Mouse (Mus musculus): Measurements from ENCODE around the gene Tuba4a.

Tuba4a gene

GRCm38 (mm10) chr1:75211141-75211708 lies 8.4 kb downstream of the Tuba4a start:
- no peak for TF ChIP-seq NANOG (IDR thresholded peaks at IDR 0.05; ENCODE audit: borderline replicate concordance, low read length)
- Histone ChIP-seq H3K4me3 (replicated peaks; ENCODE audit: low read length) (peak overlapping the region; percentile 95), H3K4me1 (replicated peaks; ENCODE audit: low read depth, low read length) (peaks cover 75% of the 10 kb centered on the region), H3K9me3 (ENCODE audit: low read length) (no peaks in the 10 kb centered on the region; the same call in 1 of the 2 replicates), H3K36me3 (ENCODE audit: insufficient read depth, low read length) (peaks cover 58% of the 10 kb centered on the region), H3K27me3 (ENCODE audit: insufficient read depth, low read length) (no peaks in the 10 kb centered on the region)

DNA sequence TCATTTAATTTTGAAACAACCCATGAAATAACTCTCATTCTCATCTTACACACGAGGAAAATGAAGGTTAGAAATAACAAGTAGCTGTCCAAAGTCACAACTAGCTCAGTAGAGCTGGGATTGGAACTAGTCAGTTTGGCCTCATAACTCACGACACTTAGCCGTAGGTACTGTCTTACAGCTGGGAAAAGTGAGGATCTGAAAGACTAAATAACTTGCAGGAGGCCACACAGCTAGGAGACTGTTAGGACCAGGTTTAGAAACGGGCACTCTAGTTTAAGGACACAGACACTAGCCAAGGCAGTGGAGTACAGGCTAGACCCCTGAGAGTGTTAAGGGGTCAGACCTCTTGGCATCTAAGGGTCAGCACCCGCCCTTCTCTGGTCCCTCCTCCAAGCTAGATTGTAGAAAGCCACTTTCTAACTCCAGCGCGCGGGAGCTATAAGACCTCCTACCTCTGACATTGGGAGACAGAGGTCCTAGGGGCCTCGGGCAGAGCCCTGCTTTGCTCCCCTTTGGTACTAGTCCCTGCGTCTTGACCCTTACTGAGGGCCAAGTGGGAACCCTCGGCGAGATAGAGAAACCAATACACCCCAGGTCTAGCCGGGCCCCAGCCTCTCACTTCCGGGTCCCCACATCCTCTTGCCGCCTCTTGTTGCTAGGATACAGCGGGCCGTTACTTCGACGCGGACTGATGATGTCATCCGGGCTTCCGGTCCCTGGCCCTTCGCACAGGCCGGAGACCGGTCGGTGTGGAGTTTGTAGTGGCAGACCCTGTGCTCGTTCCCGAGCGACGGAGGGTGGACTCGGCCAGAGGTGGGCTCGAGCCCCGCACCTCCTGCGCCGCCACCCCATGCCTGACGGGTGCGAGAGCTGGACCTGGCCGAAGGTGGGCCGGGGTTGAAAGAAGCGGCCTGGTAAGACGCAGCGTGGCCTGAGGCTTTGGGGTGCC lies 9.3 kb downstream of the Tuba4a start, which contains the start of the genes Glb1l and Stk16:
Glb1l (minus strand) TSS at position 678 of the 952 bp plus-strand sequence.
Stk16 (plus strand) TSS at position 703 of the 952 bp plus-strand sequence.
- Histone ChIP-seq H3K9me3 (ENCODE audit: low read length) (no peaks in the 10 kb centered on the region; the same call in 1 of the 2 replicates), H3K4me1 (replicated peaks; ENCODE audit: low read depth, low read length) (peaks cover 67% of the 10 kb centered on the region), H3K36me3 (ENCODE audit: insufficient read depth, low read length) (peaks cover 53% of the 10 kb centered on the region), H3K4me3 (replicated peaks; ENCODE audit: low read length) (peak within 1 kb of the TSS; percentile 95), H3K27me3 (ENCODE audit: insufficient read depth, low read length) (no peaks in the 10 kb centered on the region)
- TF ChIP-seq POU5F1 (IDR thresholded peaks at IDR 0.05; ENCODE audit: borderline replicate concordance, low read length) (no peak), NANOG (IDR thresholded peaks at IDR 0.05; ENCODE audit: borderline replicate concordance, low read length) (no peak), CTCF (conservative IDR thresholded peaks at IDR 0.05; ENCODE audit: low read length) (no peak)

- Histone ChIP-seq H3K9me3 (ENCODE audit: low read length) (no peaks in the 10 kb centered on the region; the same call in 1 of the 2 replicates), H3K4me3 (replicated peaks; ENCODE audit: low read length) (peak overlapping the region; percentile 78), H3K36me3 (ENCODE audit: insufficient read depth, low read length) (peaks cover 40% of the 10 kb centered on the region), H3K27me3 (ENCODE audit: insufficient read depth, low read length) (no peaks in the 10 kb centered on the region), H3K4me1 (replicated peaks; ENCODE audit: low read depth, low read length) (peaks cover 54% of the 10 kb centered on the region)
- TF ChIP-seq NANOG (IDR thresholded peaks at IDR 0.05; ENCODE audit: borderline replicate concordance, low read length), result no peak
- TF ChIP-seq CTCF (conservative IDR thresholded peaks at IDR 0.05; ENCODE audit: low read length), result no peak
- TF ChIP-seq POU5F1 (IDR thresholded peaks at IDR 0.05; ENCODE audit: borderline replicate concordance, low read length), result no peak
Measured at GRCm38 (mm10) chr1:75208967-75209678, 10.5 kb downstream of the Tuba4a start.

- Histone ChIP-seq H3K4me1 (replicated peaks; ENCODE audit: low read depth, low read length) (peaks cover 21% of the 10 kb centered on the region), H3K36me3 (ENCODE audit: insufficient read depth, low read length) (peaks cover 49% of the 10 kb centered on the region), H3K27me3 (ENCODE audit: insufficient read depth, low read length) (no peaks in the 10 kb centered on the region), H3K9me3 (ENCODE audit: low read length) (no peaks in the 10 kb centered on the region), H3K4me3 (replicated peaks; ENCODE audit: low read length) (no peak overlapping the region)
- TF ChIP-seq NANOG (IDR thresholded peaks at IDR 0.05; ENCODE audit: borderline replicate concordance, low read length), result no peak
- no peak for TF ChIP-seq POU5F1 (IDR thresholded peaks at IDR 0.05; ENCODE audit: borderline replicate concordance, low read length)
- no peak for TF ChIP-seq CTCF (conservative IDR thresholded peaks at IDR 0.05; ENCODE audit: low read length)
Measured at GRCm38 (mm10) chr1:75201236-75201635, 18.4 kb downstream of the Tuba4a start.

DNA sequence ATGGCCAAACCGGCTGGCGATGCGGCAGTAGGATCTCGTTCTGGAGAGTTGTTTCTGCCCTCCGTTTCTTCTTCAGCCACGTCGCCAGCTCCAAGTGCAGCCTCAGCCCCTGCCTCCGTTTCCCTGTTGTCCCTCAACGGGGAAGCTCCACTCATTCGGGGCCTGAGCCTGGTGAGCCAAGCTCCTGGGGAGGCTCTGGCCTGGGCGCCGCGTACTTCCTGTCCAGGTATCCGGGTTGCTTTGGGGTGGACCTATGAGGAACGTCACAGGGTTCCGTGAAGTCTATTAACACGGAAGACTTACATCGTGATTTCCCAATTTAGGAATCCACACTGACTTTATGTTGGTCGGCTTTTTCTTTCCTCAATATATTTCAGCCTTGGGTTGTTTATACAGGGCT lies 27.2 kb downstream of the Tuba4a start:
- Histone ChIP-seq H3K9me3 (ENCODE audit: low read length) (no peaks in the 10 kb centered on the region), H3K36me3 (ENCODE audit: insufficient read depth, low read length) (peaks cover 43% of the 10 kb centered on the region)
- TF ChIP-seq NANOG (IDR thresholded peaks at IDR 0.05; ENCODE audit: borderline replicate concordance, low read length) (no peak), CTCF (conservative IDR thresholded peaks at IDR 0.05; ENCODE audit: low read length) (no peak), POU5F1 (IDR thresholded peaks at IDR 0.05; ENCODE audit: borderline replicate concordance, low read length) (no peak)

DNA sequence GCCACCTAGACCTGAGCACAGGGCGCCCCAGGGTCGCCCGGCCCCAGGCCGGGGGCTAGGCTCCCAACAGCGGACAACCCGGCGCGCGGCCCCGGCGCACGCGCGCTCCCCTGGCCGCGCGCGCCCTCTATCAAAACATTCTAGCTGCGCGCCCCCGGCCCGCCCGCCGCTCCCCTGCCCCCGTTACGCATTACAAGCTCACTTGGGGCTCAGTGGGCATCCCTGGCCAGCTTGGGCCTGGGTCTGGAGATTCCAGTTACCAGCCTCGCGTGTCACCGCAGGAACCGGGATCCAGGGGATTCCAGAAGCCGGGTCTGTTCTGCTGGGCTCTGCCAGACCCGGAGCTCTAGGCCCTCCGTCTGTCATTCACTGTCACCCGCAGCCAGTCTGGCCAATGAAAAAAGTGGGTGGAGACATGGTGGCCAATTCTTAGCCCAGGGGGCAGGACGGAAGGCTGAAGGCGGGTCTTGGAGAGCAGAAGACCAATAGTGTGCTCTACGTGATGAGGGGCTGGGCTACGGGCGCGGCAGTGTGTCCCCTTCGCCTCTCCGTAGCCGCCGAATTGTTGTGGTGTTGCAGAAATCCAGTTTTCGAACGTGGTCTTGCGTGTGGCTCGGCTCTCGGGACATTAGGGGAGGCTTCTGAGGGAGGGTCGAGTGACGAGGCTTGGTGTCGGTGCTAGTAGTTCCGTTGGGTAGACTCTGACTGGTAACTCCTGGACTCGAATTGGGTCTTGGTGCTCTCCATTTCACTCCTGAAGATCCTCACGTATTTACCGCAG lies 27.9 kb downstream of the Tuba4a start, which contains the start of the genes Ankzf1 and Atg9a:
Ankzf1 (plus strand) TSS at position 530 of the 781 bp plus-strand sequence.
Atg9a (minus strand) TSS at position 575 of the 781 bp plus-strand sequence.
- Histone ChIP-seq H3K36me3 (ENCODE audit: insufficient read depth, low read length) (peaks cover 38% of the 10 kb centered on the region), H3K4me3 (replicated peaks; ENCODE audit: low read length) (peak within 1 kb of the TSS; percentile 90), H3K27me3 (ENCODE audit: insufficient read depth, low read length) (no peaks in the 10 kb centered on the region)

More for the DNA sequence above, 27.2 kb downstream of the Tuba4a start:
- Histone ChIP-seq H3K4me1 (replicated peaks; ENCODE audit: low read depth, low read length) (peaks cover 20% of the 10 kb centered on the region), H3K4me3 (replicated peaks; ENCODE audit: low read length) (peak overlapping the region; percentile 90), H3K27me3 (ENCODE audit: insufficient read depth, low read length) (no peaks in the 10 kb centered on the region)

GRCm38 (mm10) chr1:75191258-75191621 lies 28.4 kb downstream of the Tuba4a start:
- no peaks in the 10 kb centered on the region for H3K27me3 ChIP-seq (ENCODE audit: insufficient read depth, low read length)
- TF ChIP-seq NANOG (IDR thresholded peaks at IDR 0.05; ENCODE audit: borderline replicate concordance, low read length) (no peak), CTCF (conservative IDR thresholded peaks at IDR 0.05; ENCODE audit: low read length) (no peak), POU5F1 (IDR thresholded peaks at IDR 0.05; ENCODE audit: borderline replicate concordance, low read length) (no peak)
- peaks cover 38% of the 10 kb centered on the region for H3K36me3 ChIP-seq (ENCODE audit: insufficient read depth, low read length)
- peaks cover 27% of the 10 kb centered on the region for H3K4me1 ChIP-seq (replicated peaks; ENCODE audit: low read depth, low read length)
- H3K4me3 ChIP-seq (replicated peaks; ENCODE audit: low read length), result peak overlapping the region; percentile 90
- no peaks in the 10 kb centered on the region for H3K9me3 ChIP-seq (ENCODE audit: low read length)

More for the DNA sequence above, 27.9 kb downstream of the Tuba4a start, which contains the start of the genes Ankzf1 and Atg9a:
- TF ChIP-seq CTCF (conservative IDR thresholded peaks at IDR 0.05; ENCODE audit: low read length) (no peak), NANOG (IDR thresholded peaks at IDR 0.05; ENCODE audit: borderline replicate concordance, low read length) (no peak), POU5F1 (IDR thresholded peaks at IDR 0.05; ENCODE audit: borderline replicate concordance, low read length) (no peak)
- H3K9me3 ChIP-seq (ENCODE audit: low read length), result no peaks in the 10 kb centered on the region
- H3K4me1 ChIP-seq (replicated peaks; ENCODE audit: low read depth, low read length), result peaks cover 21% of the 10 kb centered on the region

Data from E14TG2a.4 (cell line).